Mouse (Mus musculus) kidney, adult 18-20 months (tissue): ENCODE measurements around the gene Thap11.

Source experiments
- DNase-seq: peaks from one replicate; pipeline ENCODE4 v3.0.0; 2021

Thap11 gene

DNA sequence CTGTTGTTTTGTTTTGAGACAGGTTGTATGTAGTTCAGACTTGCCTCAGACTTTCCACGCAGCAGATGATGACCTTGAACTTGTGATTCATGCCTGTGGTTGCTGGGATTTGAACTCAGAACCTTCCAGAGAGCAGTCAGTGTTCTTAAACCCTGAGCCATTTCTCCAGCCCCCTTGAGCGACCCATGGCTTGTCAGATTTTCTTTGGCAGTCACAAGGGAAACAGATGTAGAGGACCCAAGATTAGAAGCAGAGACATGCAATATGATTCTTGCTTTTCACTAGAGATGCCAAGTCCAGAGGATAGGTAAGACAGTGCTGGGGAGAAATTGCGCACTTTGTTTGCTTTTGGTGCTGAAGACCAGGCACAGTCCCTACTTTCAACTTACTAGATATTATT, 1.8 kb upstream of the Thap11 start, which contains the start of gene Cenpt:
Gene Cenpt, minus strand, starts transcription at position 101 of the 400 bp plus-strand sequence.
- no peak for DNase-seq

DNA sequence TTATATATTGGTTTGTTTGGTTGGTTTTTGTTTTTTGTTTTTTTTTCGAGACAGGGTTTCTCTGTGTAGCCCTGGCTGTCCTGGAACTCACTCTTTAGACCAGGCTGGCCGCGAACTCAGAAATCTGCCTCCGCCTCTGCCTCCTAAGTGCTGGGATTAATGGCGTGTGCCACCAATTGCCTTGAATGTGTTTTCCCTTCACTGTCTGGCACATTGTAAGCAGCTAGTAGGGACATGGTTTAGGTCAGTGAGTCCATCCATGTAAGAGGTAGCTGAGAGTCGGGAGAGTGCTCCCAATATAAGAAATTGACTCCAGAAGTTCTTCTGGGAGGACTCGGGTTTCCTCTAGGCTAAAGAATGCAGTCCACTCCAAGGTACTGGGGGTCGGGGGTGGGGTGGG, 629 bp upstream of the Thap11 start:
- no peak for DNase-seq

DNA sequence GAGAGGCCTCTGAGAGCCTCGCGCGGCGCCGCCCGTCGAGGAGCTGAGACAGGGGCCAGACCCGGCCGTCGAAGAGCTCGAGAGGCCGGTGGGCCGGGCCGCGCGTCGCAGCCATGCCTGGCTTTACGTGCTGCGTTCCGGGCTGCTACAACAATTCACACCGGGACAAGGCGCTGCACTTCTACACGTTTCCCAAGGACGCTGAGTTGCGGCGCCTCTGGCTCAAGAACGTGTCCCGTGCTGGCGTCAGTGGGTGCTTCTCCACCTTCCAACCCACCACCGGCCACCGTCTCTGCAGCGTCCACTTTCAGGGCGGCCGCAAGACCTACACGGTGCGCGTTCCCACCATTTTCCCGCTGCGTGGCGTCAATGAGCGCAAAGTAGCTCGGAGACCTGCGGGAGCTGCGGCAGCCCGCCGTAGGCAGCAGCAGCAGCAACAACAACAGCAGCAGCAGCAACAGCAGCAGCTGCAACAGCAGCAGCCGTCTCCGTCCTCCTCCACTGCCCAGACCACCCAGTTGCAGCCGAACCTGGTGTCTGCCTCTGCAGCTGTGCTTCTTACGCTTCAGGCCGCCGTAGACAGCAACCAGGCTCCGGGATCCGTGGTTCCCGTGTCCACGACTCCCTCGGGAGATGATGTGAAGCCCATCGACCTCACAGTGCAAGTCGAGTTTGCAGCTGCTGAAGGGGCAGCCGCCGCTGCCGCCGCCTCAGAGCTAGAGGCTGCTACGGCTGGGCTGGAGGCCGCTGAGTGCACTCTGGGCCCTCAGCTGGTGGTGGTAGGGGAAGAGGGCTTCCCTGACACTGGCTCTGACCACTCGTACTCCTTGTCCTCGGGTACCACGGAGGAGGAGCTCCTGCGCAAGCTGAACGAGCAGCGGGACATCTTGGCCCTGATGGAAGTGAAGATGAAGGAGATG, 576 bp downstream of the Thap11 start:
- DNase-seq = no peak

DNA sequence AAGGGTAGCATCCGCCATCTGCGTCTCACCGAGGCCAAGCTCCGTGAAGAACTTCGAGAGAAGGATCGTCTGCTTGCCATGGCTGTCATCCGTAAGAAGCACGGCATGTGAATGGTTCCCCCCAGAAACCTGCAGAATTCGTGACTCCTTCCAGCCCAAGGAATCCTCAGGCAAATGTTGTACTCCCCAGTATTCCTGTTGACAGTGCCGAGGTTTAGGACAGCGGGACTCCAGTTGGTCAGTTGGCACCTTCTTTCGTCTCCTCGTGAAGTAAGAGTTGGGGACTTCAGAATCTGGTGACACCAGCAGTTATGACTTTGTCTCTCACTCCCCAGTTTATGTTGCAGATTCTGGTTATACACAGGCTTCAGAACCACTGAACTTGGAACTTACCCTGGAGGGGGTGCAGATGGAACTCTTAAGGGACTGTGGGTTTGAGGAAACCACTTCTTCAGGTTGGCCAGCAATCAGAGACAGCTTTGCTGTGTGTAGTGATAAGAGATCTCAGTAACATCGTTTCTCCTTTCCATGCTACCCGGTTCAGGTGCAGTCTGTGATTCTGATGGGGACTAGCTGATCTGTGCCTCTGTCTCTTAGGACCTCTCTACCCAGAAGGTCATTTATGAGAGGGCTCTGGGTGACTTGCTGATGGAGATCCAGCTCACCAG, 1.4 kb downstream of the Thap11 start:
- DNase-seq = no peak

DNA sequence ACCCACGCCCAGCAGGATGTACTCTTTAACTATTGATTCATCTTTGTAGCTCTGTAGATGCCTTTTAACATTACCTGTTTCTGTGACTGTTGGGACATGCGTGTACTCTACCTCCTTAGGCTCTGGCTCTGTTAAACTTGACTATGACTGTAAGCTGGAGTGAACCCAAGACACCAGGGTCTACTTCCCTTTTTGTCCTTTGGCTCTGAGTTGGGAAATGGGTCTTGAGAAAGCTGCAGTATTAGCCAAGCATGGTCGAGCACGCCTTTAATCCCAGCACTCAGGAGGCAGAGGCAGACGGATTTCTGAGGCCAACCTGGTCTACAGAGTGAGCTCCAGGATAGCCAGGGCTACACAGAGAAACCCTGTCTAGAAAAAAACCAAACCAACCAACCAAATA, 3.6 kb downstream of the Thap11 start:
- no peak for DNase-seq

DNA sequence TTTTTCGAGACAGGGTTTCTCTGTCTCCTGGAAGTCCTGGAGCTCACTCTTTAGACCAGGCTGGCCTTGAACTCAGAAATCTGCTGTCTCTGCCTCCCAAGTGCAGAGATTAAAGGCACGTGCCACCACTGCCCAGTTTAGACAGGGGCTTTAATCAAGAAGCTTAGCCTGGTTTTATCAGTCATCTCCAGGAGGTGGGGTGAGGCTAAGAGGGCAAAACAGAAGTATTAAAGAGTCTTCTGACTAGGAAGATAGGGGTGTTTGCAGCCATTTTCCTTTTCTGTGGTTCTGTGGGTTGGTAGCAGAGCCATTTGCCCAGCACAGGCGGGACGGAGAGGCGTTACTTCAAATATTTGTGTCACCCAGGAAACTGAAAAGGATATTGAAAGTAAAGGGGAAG, 4.4 kb downstream of the Thap11 start:
- no peak for DNase-seq

DNA sequence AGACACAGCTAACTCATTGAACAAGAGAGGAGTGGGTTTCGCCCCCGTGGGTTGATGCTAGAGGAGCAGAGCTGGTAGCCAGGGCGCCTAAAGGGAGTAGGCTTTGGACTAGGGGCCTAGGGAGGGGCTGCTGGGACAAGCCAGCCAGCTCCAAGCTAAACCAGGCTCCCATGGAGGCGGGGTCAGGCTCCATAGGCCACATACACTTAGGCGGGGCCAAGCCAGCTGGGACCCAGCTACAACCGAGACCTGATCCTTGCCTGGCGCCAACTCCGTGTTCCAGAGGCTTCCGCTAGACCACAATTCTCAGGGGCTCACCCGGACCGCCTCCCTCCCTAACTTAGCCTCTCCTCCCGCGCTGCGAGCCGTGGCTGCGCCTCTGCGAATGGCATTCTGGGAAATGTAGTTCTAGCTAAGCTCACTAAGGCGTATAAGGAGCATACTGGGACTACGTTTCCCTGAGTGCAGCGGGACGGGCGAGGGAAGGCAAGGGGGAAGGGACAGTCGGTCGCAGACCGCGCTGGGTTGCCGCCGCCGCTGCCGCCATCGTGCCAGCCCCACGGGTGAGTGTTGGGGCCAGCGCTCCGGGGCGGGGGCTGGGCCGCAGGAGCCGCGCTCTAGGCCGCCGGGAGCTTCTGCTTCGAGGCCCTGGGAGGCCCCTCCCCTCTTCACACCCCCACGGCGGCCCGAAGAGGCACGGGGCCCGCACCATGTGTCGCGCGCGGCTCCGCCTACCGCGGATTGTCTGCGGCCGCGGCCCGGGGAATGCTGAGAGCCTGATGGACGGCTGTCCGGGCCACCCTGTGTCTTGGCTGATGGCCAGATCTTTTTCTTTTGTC, 5.4 kb downstream of the Thap11 start, which contains the start of gene Nutf2:
Gene Nutf2, plus strand, starts transcription at position 438 of the 839 bp plus-strand sequence.
- DNase-seq = peak; percentile 92

DNA sequence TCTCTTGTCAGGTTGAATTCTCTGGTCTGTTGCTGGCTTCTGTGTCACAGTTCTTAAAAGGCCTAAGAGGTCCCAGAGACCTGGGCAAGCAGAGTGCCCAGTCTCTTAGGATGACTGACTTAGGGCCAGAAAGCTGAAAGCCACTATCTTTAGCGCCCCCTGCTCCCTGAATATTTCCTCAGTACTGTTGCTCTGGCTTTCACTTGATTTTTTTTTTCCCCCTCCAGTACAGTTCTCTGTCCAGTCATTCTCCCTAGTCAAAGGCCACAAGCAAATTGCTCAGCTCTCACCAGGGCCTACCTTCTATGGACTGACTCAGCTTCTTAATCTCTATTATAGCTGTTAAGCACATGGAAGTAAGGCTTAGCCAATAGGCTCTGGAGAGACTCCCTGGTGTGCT, 7.0 kb downstream of the Thap11 start:
- no peak for DNase-seq

DNA sequence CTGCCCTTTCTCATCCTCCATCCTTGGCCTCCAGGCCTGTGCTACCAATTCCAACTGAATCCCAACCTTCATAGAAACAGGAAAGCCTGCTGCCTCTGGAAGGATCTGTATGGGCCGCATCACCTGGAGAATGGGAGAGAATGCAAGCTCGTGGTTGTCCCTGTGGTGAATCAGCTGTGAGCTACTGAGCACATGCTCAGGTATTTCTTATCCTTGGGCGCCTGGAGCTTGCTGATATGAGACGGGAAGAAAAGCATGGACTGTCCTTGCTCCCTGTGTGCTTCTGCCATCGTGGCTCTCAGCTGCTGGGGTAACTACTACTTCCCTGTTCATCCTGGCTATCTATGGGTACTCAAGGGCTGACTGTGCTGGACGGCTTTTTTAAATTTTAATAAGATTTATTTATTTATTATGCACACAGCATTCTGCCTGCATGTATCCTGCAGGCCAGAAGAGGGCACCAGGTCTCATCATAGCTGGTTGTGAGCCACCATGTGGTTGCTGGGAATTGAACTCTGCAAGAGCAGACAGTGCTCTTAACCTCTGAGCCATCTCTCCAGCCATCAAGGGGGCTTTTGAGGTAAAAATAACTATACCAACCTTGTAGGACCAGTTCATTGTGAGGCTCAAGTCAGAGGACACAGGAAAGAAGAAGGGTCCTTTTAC, 11.6 kb downstream of the Thap11 start:
- DNase-seq = no peak

DNA sequence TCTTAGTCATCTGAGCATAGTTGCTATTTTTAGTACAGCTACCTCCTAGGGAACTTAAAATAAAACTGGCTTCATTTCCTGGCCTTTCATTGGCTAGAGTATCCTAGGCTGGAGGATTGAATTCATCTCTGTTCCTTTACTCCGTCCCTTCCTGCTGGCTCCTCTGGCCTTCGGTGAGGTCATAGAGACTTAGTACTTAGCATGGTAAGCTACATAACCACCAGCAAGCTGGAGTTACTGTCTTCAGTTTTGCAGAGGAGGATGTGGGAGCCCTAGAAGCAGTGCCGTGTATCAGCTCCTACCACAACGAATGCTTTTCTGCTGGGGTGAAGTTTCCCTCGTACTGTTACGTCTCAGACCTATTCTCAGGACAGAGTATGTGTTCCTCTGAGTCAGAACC, 19.4 kb downstream of the Thap11 start:
- DNase-seq = no peak

DNA sequence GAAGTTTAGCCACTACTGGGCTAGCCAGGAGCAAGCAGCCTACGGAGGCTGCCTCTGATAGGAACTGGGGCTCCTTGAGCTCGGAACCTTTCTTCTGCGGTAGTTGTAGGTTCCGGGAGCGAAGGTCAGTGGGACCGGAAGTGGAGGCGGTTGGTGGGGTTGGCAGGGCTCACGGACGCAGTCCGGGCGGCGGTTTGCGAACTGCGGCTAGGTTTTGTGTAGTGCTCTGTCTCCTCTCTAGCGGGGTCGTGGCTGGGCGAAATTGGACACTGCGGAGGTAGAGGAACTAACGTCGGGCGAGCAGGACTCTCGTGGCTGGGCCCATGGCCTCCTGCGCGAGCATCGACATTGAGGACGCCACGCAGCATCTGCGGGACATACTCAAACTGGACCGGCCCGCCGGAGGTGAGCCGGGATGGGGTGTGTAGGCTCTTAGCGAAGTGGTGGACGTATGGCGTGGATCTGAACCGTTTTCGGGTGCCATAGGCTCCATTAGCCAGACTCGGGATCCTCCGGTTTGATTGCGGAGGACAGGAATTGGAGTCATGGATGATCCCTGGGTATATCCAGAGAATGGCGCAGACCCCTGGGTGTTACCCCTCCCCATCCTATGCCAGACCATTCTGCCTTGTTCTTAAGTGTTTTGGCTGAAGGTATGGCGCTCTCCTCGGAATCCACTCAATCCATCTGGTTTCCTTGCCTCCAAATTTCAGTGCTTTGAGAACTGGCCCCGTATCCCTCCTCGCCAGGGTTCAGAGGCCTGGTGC, 26.0 kb downstream of the Thap11 start, which contains the start of gene Edc4:
Gene Edc4, plus strand, starts transcription at position 128 of the 767 bp plus-strand sequence.
- peak; percentile 91 for DNase-seq

DNA sequence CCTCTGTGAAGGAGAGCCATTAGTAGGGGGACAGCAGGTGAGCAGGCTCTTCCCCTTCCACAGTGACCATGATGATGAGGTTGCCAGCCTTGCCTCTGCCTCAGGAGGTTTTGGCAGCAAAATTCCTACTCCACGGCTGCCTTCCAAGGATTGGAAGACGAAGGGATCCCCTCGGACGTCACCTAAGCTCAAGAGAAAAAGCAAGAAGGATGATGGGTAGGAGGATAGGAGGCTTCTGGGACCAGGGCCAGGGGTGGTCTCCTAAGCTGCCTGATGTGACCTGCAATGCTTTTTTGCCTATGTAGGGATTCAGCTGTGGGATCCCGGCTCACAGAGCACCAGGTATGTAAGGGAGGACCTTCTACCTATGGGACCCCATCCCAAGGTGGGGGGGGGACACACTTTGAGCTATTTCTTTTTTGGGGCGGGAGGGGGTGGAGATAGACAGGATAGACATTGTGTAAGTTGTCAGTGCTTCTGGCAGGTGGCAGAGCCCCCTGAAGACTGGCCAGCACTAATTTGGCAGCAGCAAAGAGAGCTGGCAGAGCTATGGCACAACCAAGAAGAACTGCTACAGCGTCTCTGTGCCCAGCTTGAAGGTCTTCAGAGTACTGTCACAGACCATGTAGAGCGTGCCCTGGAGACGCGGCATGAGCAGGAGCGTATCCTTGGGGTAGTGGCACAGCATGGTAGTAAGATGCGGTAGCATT, 35.0 kb downstream of the Thap11 start:
- no peak for DNase-seq

DNA sequence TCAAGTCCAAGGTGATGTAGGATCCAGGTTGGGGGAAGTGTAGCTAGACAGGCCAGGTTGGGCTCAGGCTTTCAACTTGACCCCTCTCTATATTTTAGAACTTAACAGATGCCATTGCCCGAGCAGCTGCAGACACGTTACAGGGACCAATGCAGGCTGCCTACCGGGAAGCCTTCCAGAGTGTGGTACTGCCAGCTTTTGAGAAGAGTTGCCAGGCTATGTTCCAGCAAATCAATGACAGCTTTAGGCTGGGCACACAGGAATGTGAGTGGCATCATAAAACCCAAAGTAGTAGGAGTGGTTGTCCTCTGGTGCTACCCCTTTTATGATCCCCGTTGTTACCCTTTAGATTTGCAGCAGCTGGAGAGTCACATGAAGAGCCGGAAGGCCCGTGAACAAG, 35.9 kb downstream of the Thap11 start:
- DNase-seq = no peak

DNA sequence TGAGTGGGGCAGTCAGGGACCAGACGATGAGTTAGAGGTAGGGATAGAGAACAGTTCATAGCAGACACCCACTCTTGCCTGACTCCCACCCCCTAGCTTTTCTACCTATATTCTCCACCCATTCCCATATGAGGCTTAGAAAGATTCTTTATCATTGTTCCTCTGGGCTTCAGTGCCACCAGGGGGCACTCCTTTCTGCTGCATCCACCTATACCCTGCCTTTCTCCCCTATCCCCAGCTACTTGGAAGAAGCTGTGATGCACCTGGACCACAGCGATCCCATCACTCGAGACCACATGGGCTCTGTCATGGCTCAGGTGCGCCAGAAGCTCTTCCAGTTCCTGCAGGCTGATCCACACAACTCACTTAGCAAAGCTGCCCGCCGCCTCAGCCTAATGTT, 37.5 kb downstream of the Thap11 start:
- DNase-seq = peak; percentile 31

DNA sequence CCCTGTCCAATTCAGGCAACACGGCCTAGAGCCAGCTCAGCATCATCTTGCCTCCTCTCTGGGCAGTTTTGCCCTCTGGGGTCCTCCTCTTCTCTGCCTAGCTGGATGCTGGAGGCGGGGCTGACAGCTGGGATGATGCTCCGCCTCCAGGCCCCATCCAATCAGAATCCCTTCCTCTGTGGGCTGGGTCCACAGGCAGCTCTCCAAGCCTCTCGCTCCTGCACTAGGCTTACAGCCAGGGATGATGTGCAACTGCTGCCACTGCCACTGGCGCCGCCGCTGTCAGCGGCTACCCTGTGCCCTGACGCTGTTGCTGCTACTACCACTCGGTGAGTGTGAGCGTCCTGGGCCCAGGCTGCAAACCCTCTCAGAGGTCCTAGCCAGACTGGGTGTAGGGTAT, 38.4 kb downstream of the Thap11 start, which contains the start of gene Nrn1l:
Gene Nrn1l, plus strand, starts transcription at position 229 of the 400 bp plus-strand sequence.
- peak; percentile 63 for DNase-seq

DNA sequence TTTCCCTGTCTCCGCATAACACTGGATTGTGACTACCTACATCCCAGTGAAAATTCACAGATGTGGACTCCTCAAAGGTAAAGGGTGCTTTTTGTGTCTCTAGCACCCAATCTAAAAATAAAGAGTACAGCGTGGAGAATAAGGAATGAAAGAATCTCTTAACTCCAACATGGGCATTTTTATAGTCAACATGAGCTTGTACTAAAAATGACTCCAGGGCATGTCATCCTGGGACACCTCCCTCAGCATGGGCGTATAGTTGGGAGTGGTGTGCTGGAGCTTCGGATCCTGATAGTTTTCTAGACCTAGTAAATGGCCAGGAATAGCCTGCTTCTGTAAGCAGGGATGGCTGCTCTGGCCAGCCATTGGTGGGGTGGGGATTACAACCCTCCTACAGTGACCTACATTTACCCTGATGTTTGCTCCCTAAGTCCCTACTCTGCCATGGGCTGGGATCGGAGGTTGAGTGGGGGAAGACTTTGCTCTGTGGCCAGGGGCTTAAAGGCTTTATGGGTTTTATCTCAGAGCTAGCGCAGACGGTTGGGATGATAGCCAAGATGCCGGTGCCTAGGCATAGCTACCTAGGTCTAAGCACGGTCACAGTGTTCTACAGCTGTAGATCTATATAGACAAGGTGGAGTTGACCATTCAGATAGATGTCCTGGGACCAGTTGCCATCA, 43.0 kb downstream of the Thap11 start:
- DNase-seq = no peak

DNA sequence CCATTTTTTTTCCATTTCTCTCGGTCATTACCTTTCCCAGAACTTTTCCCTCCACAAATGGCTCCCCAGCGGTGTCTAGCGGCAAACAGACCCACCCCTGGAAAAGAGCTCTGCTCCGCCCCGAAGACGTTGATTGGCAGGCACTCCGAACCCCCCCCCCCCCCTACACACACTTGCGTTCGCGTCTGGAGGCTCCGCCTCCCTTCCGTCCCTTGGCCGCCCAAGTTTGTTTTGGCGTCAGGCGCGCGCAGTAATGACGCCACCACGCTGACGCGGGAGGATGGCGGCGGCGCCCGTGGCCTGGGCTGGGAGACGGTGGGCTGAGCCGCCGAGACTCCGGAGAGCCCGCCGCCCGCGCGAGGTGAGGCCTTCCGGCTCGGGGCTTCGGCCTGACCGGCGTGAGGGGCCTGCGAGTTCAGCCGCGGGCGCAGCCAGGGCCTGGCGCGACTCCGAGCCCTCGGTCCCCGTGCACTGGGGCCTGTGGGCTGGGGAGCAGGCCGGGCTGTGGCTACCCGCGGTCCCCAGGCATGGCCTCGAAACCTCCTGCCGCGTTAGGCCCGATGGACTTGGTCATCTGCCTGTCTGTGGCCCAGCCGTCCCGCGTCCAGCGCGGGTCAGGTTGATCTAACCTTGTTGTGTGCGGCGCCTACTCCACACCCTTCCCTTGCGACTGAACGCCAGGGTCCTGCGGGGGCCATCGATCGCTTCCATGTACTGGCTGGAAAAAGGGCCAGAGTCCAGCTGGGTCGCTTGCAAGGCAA, 45.4 kb downstream of the Thap11 start, which contains the start of gene Pskh1:
Gene Pskh1, plus strand, starts transcription at position 262 of the 761 bp plus-strand sequence.
- peak; percentile 94 for DNase-seq

DNA sequence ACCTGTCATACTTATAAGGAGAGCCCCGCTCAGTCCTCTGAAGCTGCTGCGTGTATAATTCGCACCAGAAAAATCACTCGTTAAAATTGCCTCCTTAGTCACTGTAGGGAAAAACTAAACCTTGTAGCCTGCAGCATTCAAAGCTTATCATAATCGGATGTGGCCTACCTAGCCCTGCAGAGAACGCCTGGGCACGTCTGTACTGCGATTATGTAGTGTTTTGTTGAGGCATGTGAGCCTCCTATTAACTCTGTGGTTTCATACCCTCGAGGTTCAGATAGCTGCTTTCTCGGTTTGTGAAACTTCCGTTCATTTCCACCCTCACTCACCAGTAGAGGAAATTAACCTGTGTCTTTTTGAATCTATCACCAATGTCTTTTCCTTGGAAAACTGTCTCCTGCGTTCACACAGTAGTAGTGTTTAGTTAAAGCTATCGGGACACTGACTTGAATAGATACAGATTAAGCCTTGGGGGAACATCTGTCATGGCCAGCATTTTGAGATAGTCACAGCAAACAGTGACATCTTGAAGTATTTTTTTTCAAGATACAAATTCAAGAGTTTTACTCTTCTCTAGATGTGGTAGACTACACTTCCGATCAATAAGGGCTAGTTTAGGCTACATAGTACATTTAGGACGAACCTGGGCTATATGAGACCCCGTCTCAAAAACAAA, 46.1 kb downstream of the Thap11 start:
- DNase-seq = no peak
